8 mouse cellular contexts compared by ENCODE assay signal in the genomic region with DNA sequence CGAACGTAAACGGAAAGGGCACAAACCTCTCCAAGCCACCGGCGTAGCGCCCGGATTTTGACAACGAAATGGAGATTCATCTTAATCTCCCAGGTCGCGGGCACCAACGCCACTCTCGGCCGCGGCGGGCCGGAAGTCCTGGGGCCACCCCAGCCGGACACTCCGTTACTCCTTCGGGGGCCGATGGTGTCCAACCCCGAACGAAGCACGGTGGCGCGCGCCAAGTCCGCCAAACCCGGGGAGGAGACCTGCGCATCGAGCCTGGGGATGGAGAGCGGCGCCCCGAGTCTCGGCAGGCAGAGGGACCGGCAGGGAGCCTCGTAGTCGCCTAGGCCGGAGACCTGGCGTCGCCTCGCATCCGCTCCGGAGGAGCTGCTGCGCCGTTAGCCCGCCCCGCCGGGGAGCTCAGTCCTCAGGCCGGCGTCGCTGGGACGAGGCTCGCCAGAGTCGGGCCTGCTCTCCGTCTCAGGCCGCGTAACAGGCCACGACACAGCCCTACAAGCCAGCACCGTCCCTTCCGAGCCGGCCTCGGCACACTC. TPM values are rescaled to one million over a fixed set of nuclear protein-coding genes. Genes with fewer than 3 reads are reported as not detected.
DNase-seq lines count a peak whose midpoint lies in the region; ATAC-seq and TF ChIP-seq lines count a peak whose summit lies in the region.

No protein-coding gene starts in this region.

- H3K36me3 ChIP-seq in spleen, adult 2 months (ENCODE audit: control insufficient read depth, insufficient read depth, low read length) = no peaks in the 10 kb centered on the region
- peaks cover 43% of the 10 kb centered on the region for H3K36me3 ChIP-seq in hindbrain, embryonic 10.5 days

- peak overlapping the region; percentile 95 for H3K4me3 ChIP-seq in spleen, adult 2 months (ENCODE audit: extremely low read depth, insufficient read depth, insufficient read length)
- peak overlapping the region; percentile 94 for H3K4me3 ChIP-seq in hindbrain, embryonic 10.5 days

- peak overlapping the region; percentile 92 for H3K27ac ChIP-seq in spleen, adult 2 months (ENCODE audit: insufficient read depth, low read length)
- H3K27ac ChIP-seq in hindbrain, embryonic 10.5 days = peak overlapping the region; percentile 99

- TF ChIP-seq POLR2A in spleen, adult 2 months (IDR thresholded peaks at IDR 0.05; ENCODE audit: low read depth, low read length) = no peak

- ATAC-seq in cerebellum, adult (ENCODE audit: insufficient number of reproducible peaks, low FRiP score, low TSS enrichment) = 0 out of 2 replicates have a peak, but pooled peaks have one; percentile 5

- no peak for TF ChIP-seq CTCF in spleen, adult 2 months (IDR thresholded peaks at IDR 0.05; ENCODE audit: extremely low read depth, insufficient read depth, insufficient read length, insufficient replicate concordance)

- no peaks in the 10 kb centered on the region for H3K9me3 ChIP-seq in hindbrain, embryonic 10.5 days

- DNase-seq in cerebellum, adult 11 months = no peak
- DNase-seq in spleen, adult 2 months (ENCODE audit: low read depth in 1 of 2, low spot score in 2 of 2) = no peak
- DNase-seq in spleen, postnatal 14 days (ENCODE audit: low spot score in 2 of 2) = no peak
- DNase-seq in hindbrain, embryonic 10.5 days (ENCODE audit: low spot score) = no peak
- peak; percentile 63 for DNase-seq in lung, postnatal 14 days
- DNase-seq in cerebellum, adult 18-20 months = no peak
- DNase-seq in adipocyte (ENCODE audit: low spot score) = no peak

- under 1% methylated on average over 57 of the region's 62 CpGs for WGBS in spleen, adult 2 months
- under 1% methylated on average over 62 of the region's 62 CpGs for WGBS in hindbrain, embryonic 10.5 days

- H3K4me1 ChIP-seq in spleen, adult 2 months (ENCODE audit: control insufficient read depth, insufficient read depth, insufficient read length) = no peaks in the 10 kb centered on the region
- peaks cover 49% of the 10 kb centered on the region for H3K4me1 ChIP-seq in hindbrain, embryonic 10.5 days (replicated peaks)

- no peaks in the 10 kb centered on the region for H3K27me3 ChIP-seq in spleen, adult 2 months (ENCODE audit: control insufficient read depth, insufficient read depth, low read length)
- no peaks in the 10 kb centered on the region for H3K27me3 ChIP-seq in hindbrain, embryonic 10.5 days (ENCODE audit: insufficient read depth, poor library complexity, severe bottlenecking)

RNA-seq across cellular contexts. Expression of gene Rbbp4, which starts 0.4 kb away (rescaled TPM):
- polyA plus RNA-seq in spleen, adult 2 months (2012; rRNA removed) = 16.3 and 16.6 TPM in 2 replicates
- polyA plus RNA-seq in hindbrain, embryonic 10.5 days (2016; fragmentation: Nextera tagmentation; extraction: Ambion mirVana) = 470 and 520 TPM in 2 replicates

RNA-seq across cellular contexts. Expression of gene Zbtb8os, which starts 0.7 kb away (rescaled TPM):
- polyA plus RNA-seq in spleen, adult 2 months (2012; rRNA removed) = 8.2 and 9.2 TPM in 2 replicates
- 45.4 and 54.7 TPM in 2 replicates for polyA plus RNA-seq in hindbrain, embryonic 10.5 days (2016; fragmentation: Nextera tagmentation; extraction: Ambion mirVana)

RNA-seq across cellular contexts. Expression of gene Zbtb8a, which starts 43.2 kb away (rescaled TPM):
- 2.1 and 3.5 TPM in 2 replicates for polyA plus RNA-seq in spleen, adult 2 months (2012; rRNA removed)
- 7.7 and 11.8 TPM in 2 replicates for polyA plus RNA-seq in hindbrain, embryonic 10.5 days (2016; fragmentation: Nextera tagmentation; extraction: Ambion mirVana)

RNA-seq across cellular contexts. Expression of gene Sync, which starts 47.3 kb away (rescaled TPM):
- 0.63 and 1.00 TPM in 2 replicates for polyA plus RNA-seq in spleen, adult 2 months (2012; rRNA removed)
- polyA plus RNA-seq in hindbrain, embryonic 10.5 days (2016; fragmentation: Nextera tagmentation; extraction: Ambion mirVana) = 0.37 and 0.63 TPM in 2 replicates

Comparison
In these comparisons a context has a peak if more than half of its experiments do, and no peak if none do; other contexts are left out.
1. RNA of gene Rbbp4, which starts 0.4 kb away (polyA plus RNA-seq): 470 to 520 TPM in hindbrain, embryonic 10.5 days; 16.3 to 16.6 TPM in spleen, adult 2 months; every median in the first group is over 10 times any median in the second.